Mouse (Mus musculus) stomach, embryonic 14.5 days (tissue): ENCODE measurements around the gene Nmnat2. TPM values are rescaled to one million over a fixed set of nuclear protein-coding genes. Genes with fewer than 3 reads are reported as not detected.

Source experiments
- ATAC-seq: fragments of 200-750 bp; cut with Nextera tagmentation; 2 replicates; pipeline ENCODE4 v1.8.0; 2017; ENCODE audit warnings: low read depth, moderate TSS enrichment; ENCODE audit not compliant: insufficient number of reproducible peaks, insufficient read depth, low FRiP score
- H3K27ac ChIP-seq: fragments of 300-500 bp; sonication (generic); 2 replicates; pipeline ENCODE4 v1.5.1; 2014; ENCODE audit warnings: mild to moderate bottlenecking, low read length, moderate library complexity, mixed read lengths
- H3K27me3 ChIP-seq: fragments of 300-500 bp; sonication (generic); 2 replicates; pipeline ENCODE4 v1.6.1; 2014; ENCODE audit warnings: low read length, control low read depth, mixed read lengths; ENCODE audit not compliant: control insufficient read depth, insufficient read depth
- H3K36me3 ChIP-seq: fragments of 300-500 bp; sonication (generic); 2 replicates; pipeline ENCODE4 v1.6.1; 2014; ENCODE audit warnings: mild to moderate bottlenecking, control low read depth, low read length, moderate library complexity, mixed read lengths; ENCODE audit not compliant: control insufficient read depth, insufficient read depth
- H3K4me1 ChIP-seq: fragments of 300-500 bp; sonication (generic); 2 replicates; pipeline ENCODE4 v1.6.1; 2014; ENCODE audit warnings: low read length, control low read depth, mixed read lengths; ENCODE audit not compliant: control insufficient read depth, insufficient read depth
- H3K4me2 ChIP-seq: fragments of 300-500 bp; sonication (generic); replicated peaks from 2 replicates; pipeline ENCODE4 v1.6.1; 2014; ENCODE audit warnings: low read depth, low read length, control low read depth
- H3K4me3 ChIP-seq: fragments of 300-500 bp; sonication (generic); 2 replicates; pipeline ENCODE4 v1.5.1; 2014; ENCODE audit warnings: low read depth, low read length, control low read depth
- H3K9ac ChIP-seq: fragments of 300-500 bp; sonication (generic); replicated peaks from 2 replicates; pipeline ENCODE4 v1.6.1; 2014; ENCODE audit warnings: low read depth, mild to moderate bottlenecking, control low read depth, low read length, moderate library complexity, mixed read lengths
- H3K9me3 ChIP-seq: fragments of 300-500 bp; sonication (generic); 2 replicates; pipeline ENCODE4 v1.6.1; 2016; ENCODE audit warnings: low read depth, low read length, control low read depth; ENCODE audit not compliant: control insufficient read depth
- WGBS: fragments of 180-500 bp; shearing (Covaris S2); extraction: QIAGEN DNeasy Blood & Tissue Kit; methylation state at CpG from one replicate; pipeline ENCODE4 v1.1.7; 2014; 5-methylcytosine and 5-hydroxymethylcytosine counted together
- polyA plus RNA-seq: library from polyadenylated mRNA; unstranded; fragments of >200 nt; fragmentation: Nextera tagmentation; extraction: Ambion mirVana; gene quantifications from 2 replicates; pipeline ENCODE4 v1.2.1, GENCODE M21; 2014

The Nmnat2 gene
- polyA plus RNA-seq, 1 experiment from 2014 or later, result 3.8 TPM

DNA sequence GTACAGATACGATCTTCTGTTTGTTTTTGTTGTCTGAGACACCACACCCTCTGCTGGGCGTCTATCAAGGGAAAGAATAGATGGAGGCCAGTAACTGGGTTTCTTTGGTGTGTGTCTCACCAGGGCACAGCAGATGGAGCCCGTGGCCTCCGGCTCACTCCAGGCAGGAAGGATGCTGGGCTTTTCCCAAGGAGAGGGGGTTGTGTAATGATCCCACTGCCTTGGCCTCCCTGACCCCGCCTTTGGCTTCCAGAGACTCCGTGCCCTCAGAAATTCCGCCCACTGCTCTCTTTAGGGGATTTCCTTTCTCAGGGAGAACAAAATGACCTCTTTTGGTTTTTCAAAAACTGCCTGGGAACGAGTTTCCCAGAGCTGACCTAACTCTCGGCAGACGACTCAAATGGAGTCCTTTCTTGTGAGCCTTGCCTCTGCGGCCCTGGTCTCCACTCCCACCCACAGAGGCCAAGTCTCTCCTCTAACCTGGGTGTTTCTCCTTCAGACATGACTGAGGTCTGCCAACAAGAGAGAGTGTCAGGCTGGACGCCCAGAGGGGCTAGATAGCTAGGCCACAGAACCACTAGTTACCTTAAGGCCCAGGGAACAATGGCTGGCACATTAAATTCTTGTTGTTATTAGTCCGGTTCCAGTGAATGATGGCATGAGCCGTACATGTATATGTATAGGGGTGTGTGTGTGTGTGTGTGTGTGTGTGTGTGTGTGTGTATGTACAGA lies 93.5 kb downstream of the Nmnat2 start:
- Histone ChIP-seq H3K27me3 (no peaks in the 10 kb centered on the region), H3K4me2 (no peak overlapping the region), H3K9me3 (no peaks in the 10 kb centered on the region), H3K4me1 (0 out of 2 replicates have a peak, but pooled peaks cover 4% of the 10 kb centered on the region), H3K9ac (no peak overlapping the region), H3K36me3 (no peaks in the 10 kb centered on the region), H3K27ac (no peak overlapping the region), H3K4me3 (no peak overlapping the region)
- peak; percentile 68 for ATAC-seq
- 34% methylated on average over 14 of the region's 14 CpGs for WGBS

DNA sequence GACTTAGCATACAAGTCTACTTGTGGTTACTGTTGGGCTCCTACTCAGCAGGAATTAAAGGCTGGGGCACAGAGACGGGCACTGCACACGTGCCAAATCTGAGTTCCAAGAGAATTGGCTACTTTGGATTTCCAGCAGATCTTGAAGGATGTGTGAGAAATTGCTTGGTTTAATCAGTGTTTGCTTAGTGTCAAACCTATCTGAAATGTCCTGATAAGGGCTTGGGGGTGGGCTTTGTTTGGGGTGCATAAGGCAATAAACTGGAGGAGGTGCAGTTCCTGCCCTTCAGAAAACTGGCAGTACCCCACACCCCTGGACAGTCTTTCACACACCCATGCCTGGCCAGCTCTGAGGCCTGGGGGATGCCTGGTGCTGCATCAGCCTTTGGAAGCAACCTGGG lies 94.7 kb downstream of the Nmnat2 start:
- Histone ChIP-seq H3K36me3 (no peaks in the 10 kb centered on the region), H3K4me1 (peaks cover 6% of the 10 kb centered on the region; the same call in 1 of the 2 replicates), H3K27me3 (no peaks in the 10 kb centered on the region), H3K4me2 (no peak overlapping the region), H3K9ac (no peak overlapping the region), H3K27ac (no peak overlapping the region), H3K4me3 (no peak overlapping the region), H3K9me3 (no peaks in the 10 kb centered on the region)
- no peak for ATAC-seq
- 41% methylated on average over 2 of the region's 2 CpGs for whole genome bisulfite sequencing

DNA sequence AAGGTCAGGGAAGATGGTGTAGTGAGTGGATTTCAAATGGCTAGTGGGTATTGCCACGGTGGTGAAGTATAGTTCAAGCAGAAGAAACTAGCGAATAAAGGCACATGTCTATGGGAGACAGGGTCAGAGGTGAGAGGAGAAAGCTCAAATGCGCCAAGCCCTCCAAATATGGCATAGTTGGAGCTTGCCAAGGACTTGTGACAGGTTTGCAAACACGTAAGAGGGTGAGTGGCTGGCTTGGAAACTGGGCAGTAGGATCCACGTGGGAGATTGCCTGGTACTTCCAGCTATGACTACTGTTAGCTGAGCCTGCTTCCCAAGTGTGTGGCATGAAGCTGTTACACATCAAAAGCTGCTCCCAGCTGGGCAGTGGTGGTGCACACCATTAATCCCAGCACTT lies 96.7 kb downstream of the Nmnat2 start:
- Histone ChIP-seq H3K4me2 (no peak overlapping the region), H3K9ac (no peak overlapping the region), H3K27me3 (no peaks in the 10 kb centered on the region), H3K9me3 (no peaks in the 10 kb centered on the region), H3K27ac (no peak overlapping the region), H3K4me3 (no peak overlapping the region), H3K4me1 (peaks cover 8% of the 10 kb centered on the region; the same call in 1 of the 2 replicates), H3K36me3 (no peaks in the 10 kb centered on the region)
- 78% methylated on average over 5 of the region's 5 CpGs for WGBS
- ATAC-seq, result no peak

DNA sequence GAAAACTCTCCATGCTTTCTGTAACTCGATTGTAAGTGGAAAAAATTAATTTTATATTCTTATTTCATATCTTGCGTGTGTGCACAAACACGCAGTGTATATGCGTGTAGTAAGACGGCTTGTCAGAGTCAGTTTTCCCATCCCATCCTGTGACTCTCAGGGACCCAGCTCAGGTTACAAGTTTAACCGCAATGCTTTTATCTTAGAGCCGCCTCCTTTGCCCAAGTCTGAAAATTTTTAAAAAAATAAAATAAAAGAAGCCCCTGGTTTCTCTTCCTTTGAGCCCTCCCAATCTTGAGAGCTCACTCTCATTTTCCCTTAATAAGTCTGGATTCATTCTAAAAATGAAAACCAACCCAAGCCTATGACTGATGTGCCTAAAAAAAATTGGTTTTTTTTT lies 98.8 kb downstream of the Nmnat2 start:
- no peak overlapping the region for H3K27ac ChIP-seq
- WGBS, result 33% methylated on average over 7 of the region's 7 CpGs
- no peak overlapping the region for H3K4me2 ChIP-seq

DNA sequence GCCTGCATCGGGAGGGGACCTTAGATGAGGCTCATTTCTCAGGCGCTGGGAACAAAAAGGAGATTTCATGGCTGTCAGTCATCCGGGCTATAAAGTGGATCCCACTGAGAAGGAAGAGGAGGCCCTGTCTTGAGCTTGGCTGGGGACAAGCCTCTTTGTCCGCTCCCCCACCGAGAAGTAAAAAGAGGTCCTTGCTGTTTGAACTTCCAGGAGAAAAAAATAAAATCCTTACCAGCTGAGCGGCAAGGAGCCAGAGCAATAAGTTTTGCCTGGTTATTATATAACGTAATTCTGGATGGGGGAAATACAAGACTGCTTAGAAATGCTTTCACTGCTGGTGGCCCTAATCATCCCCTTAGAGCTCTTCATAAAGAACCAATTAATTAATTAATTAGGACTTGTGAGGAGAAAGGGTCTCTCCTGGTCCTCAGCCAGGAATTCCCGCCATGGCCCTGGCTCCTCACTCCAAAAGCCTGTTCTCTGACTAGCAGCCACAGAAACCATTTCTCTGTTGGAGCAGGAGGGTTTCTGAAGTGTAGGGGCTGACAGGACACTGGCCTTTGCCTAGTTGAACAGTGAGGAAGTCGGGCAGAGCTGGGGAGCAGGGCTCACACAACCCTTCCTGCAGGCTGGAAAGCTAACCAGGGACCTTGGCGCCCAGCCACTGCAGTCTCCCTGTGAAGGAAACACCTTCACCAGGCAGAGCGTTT lies 99.5 kb downstream of the Nmnat2 start:
- 36% methylated on average over 11 of the region's 11 CpGs for WGBS

More for the DNA sequence above, 98.8 kb downstream of the Nmnat2 start:
- no peak for ATAC-seq
- Histone ChIP-seq H3K9ac (no peak overlapping the region), H3K4me3 (no peak overlapping the region), H3K4me1 (peaks cover 4% of the 10 kb centered on the region; the same call in 1 of the 2 replicates), H3K36me3 (no peaks in the 10 kb centered on the region), H3K27me3 (no peaks in the 10 kb centered on the region), H3K9me3 (no peaks in the 10 kb centered on the region)

DNA sequence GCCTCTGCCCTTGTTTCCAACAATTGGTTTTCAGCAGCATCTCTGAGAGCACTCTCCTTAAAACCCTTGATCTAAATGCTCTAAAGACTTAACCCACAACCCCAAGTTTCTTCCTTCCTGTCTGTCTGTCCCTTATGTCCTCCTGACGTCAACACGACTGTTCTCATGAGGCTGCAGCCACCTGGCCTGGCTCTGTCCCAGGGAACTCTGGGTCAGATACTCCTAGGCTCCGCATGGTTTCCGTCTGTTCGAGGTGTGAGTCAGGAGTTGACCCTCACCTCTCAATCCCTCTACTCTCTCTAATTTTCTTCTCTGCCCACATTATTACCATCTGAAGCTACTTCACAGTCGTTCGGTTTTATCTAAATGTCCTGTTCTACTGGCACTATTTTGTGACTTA lies 103.5 kb downstream of the Nmnat2 start:
- Histone ChIP-seq H3K9me3 (no peaks in the 10 kb centered on the region), H3K27me3 (no peaks in the 10 kb centered on the region), H3K9ac (no peak overlapping the region), H3K36me3 (no peaks in the 10 kb centered on the region), H3K4me2 (no peak overlapping the region), H3K4me3 (no peak overlapping the region), H3K27ac (no peak overlapping the region), H3K4me1 (peaks cover 4% of the 10 kb centered on the region; the same call in 1 of the 2 replicates)
- ATAC-seq, result no peak
- 75% methylated on average over 7 of the region's 7 CpGs for WGBS

More for the DNA sequence above, 99.5 kb downstream of the Nmnat2 start:
- Histone ChIP-seq H3K27me3 (no peaks in the 10 kb centered on the region), H3K9me3 (no peaks in the 10 kb centered on the region), H3K4me3 (no peak overlapping the region), H3K36me3 (no peaks in the 10 kb centered on the region), H3K4me1 (peaks cover 4% of the 10 kb centered on the region; the same call in 1 of the 2 replicates), H3K9ac (no peak overlapping the region), H3K27ac (no peak overlapping the region), H3K4me2 (no peak overlapping the region)
- no peak for ATAC-seq

DNA sequence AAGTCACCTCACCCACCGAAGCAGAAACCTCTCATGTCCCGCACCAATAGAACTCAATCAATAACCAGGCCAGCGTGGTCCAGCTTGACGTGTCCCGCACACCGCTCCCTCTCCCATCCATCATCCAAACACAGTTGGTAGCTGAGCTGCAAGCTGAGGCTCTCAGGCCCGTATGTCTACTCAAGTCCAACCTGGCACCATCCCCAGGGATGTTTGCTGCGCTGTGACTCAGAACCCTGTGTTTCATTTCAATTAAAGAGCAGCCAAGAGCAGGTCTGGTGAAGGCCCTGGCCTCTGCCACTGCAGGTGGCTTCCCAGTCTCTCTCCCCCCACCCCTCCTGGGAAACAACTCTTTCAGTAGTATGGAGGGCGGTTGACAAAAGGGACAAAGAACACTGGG lies 104.8 kb downstream of the Nmnat2 start:
- no peaks in the 10 kb centered on the region for H3K9me3 ChIP-seq
- 59% methylated on average over 9 of the region's 9 CpGs for WGBS
- no peaks in the 10 kb centered on the region for H3K36me3 ChIP-seq
- H3K4me1 ChIP-seq, result no peaks in the 10 kb centered on the region; the same call in 1 of the 2 replicates
- no peaks in the 10 kb centered on the region for H3K27me3 ChIP-seq
- H3K4me2 ChIP-seq, result no peak overlapping the region
- H3K9ac ChIP-seq, result no peak overlapping the region
- ATAC-seq, result no peak
- H3K4me3 ChIP-seq, result no peak overlapping the region
- H3K27ac ChIP-seq, result no peak overlapping the region

DNA sequence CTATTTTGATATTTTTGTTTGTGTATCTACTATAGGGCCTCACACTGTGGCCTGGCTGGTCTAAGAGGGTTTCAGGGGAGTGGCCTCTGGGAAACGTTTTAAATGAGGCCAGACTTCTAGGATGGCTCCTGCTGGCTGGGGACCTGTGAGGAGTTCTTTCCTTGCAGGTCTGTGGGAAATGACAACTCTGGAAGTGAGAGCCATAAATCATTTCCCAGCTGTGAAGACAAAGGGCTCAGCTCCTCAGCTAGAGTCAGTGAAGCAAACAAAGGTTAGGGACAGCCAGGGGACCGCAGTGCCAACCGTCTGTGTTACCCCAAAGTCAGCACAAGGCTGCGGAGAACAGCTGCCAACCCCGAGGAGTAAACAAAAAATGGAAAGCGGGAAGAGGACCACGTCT lies 107.8 kb downstream of the Nmnat2 start:
- Histone ChIP-seq H3K27ac (no peak overlapping the region), H3K4me3 (no peak overlapping the region)
- no peak for ATAC-seq

More for the DNA sequence above, 107.8 kb downstream of the Nmnat2 start:
- 14% methylated on average over 7 of the region's 7 CpGs for WGBS
- Histone ChIP-seq H3K36me3 (no peaks in the 10 kb centered on the region), H3K4me1 (0 out of 2 replicates have a peak, but pooled peaks cover 2% of the 10 kb centered on the region), H3K27me3 (no peaks in the 10 kb centered on the region), H3K9me3 (no peaks in the 10 kb centered on the region), H3K9ac (no peak overlapping the region), H3K4me2 (no peak overlapping the region)
